Mouse (Mus musculus): Measurements from ENCODE around the gene Kank2. TPM values are rescaled to one million over a fixed set of nuclear protein-coding genes. Genes with fewer than 3 reads are reported as not detected.

The Kank2 gene
- 10 to 100 TPM; 17.9 to 21.2 TPM for total RNA-seq (2021)
- long read RNA-seq, experiment 1, full-length matches to known transcripts, result 5 of 17 reads
- long read RNA-seq, experiment 1, partial matches to known transcripts, result 12 of 17 reads
- long read RNA-seq, experiment 1, other reads (novel, unspliced or antisense), result 0 of 17 reads
- long read RNA-seq, experiment 2, full-length matches to known transcripts, result 7 of 11 reads
- long read RNA-seq, experiment 2, partial matches to known transcripts, result 4 of 11 reads
- long read RNA-seq, experiment 2, other reads (novel, unspliced or antisense), result 0 of 11 reads

DNA sequence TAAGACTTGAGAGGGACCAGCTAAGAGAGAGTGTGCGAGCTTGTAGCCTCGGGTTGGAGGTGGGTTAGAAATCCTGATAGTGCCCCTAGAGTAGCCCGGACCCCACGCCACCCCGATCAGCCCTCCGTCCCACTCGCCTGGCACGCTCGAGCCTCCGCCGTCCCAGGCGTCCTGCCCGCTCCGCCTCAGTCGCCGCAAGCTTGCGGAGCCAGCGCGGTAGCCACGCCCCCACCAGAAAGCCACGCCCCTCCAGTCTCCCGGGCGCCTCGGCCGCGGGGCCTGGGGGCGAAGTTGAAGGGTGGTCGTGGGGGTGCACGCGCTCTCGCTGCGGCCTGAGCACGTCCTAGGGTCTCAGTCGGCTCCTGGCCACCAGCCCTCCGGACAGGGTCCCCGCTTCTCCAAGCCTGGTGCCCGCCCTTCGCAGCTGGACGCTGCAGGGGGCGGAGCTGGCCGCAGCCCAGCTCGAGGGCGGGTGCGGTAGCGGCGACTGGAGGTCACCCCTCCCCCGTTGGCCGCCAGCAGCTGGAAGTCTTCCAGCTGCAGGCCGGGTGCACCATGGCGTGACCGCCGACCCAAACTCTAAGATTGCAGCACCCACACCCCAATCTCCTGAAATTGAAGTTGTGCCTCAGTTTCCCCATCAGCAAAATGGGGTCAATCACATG is at the start of gene Kank2:
TSS of gene Kank2 (minus strand) at position 400 of the 665 bp plus-strand sequence.
- intact Hi-C loops (cut with DNase I; ENCODE audit: low total_unique reads), result no loop called here
- peak; percentile 91 for DNase-seq

DNA sequence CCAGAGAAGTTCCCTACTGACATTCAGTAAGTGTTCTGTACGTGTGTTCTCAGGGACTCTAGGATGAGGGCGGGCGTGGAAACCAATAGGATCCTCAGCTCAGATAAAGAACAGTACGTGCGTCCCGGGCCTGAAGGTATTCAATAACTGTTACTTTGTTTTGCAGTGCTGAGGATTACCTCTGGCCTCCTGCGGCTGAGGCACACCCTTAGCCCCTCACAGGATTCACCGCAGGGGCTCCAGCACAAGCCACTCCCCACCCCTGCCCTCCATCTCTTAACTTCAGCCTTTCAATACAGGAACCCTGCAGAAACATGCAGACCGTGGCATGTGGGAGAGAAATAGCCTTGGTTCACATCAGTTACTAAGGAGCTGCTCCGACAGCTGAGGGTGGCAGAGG is 49.4 kb upstream of the Kank2 start:
- intact Hi-C loops (cut with DNase I; ENCODE audit: low total_unique reads), result no loop called here
- DNase-seq, result no peak

DNA sequence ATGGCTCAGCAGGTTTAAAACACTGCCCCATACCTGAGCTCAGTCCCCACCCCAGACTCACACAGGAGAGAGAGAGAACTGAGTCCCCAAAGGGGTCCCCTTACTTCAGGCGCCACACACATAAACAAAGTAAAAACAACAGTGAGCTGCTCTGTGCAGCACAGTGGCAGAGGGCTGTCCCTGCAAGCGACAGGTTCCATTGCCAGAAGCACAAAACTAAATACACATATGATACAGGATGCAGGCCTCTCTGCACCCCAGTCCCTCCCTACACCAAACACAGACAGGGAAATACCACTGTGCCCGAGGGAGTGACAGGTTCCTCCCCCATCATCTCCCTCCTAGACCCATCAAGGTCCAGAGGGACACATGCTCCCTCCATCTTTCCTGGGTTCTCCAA is 48.9 kb upstream of the Kank2 start:
- intact Hi-C loops (cut with DNase I; ENCODE audit: low total_unique reads), result no loop called here
- no peak for DNase-seq

DNA sequence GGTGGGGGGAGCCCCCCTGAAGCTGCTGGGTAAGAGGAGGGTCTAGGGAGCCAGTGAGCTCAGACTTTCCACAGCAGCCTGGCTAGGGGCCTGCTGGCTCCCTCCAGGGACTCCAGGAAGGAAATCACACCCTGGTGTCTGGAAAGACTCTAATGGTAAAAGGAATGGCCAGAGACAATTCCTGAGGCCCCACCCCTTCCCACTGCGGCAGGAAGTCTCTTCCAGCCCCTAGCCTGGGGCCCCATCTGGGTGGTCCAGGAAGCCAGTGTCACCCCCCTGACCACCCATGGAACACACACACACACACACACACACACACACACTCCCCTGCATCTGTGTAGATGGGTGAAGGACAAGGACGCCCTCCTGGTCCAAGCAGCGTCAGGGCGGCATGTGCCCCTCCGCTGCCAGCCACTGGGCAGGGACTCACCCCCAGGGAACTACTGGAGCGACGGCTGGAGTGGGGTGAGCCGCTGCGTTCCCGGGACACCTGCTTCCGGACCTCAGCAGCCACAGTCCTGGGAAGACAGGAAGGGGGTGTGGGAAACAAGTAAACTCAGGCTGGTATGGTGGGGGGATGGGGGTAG is 48.3 kb upstream of the Kank2 start:
- DNase-seq, result peak; percentile 69
- intact Hi-C loops (cut with DNase I; ENCODE audit: low total_unique reads), result no loop called here

DNA sequence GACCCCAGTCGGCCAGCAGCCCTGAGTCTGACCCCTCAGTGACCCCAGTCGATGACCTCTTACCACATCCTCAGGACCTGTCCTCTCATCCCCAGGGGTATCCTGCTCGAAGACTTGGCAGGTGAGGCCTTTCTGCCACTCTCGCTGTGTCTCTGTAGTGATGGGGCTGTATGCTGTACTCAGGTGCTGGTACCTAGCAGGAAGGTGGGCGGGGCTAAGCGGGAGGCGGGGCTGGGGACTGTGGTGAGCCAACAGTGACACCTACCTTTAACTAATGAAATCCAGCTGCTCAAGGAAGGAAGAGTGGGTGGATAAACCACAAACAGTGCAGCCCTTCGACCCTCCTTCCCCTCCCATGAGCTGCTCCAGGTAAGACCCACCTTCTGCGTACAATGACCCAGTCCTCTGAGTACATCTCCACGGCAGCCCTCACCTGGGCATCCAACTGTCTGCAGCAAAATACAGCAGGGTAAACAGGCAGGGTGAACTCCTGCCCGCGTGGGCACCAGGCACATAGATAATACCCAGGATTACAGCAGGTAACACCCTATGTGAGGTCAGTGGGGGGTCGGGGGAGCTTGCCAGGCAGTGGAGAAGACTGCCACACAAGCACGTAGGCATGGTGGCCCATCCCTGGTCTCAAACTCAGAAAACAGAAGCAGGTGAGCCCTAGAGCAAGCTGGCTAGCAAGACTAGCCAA is 47.0 kb upstream of the Kank2 start:
- intact Hi-C loops (cut with DNase I; ENCODE audit: low total_unique reads), result no loop called here
- no peak for DNase-seq

DNA sequence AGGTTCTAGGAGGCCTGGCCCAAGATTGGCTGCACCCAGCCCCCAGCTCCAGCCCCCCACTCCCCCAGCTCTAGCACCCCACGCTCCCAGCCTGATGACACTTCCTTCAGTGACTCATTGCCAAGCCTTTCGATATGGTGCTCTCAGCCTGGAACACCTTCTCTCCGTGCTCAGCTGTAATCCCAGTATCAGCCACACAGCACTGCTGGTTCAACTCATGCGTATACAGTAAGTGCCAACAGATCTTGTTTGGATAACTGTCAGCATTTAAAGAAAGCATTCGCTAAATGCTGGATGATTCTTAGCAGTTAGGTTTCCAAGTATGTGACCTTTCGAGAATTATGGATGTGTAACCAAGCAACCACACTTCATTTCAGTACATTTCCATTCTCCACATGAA is 44.5 kb upstream of the Kank2 start:
- DNase-seq, result no peak
- intact Hi-C loops (cut with DNase I; ENCODE audit: low total_unique reads), result no loop called here

DNA sequence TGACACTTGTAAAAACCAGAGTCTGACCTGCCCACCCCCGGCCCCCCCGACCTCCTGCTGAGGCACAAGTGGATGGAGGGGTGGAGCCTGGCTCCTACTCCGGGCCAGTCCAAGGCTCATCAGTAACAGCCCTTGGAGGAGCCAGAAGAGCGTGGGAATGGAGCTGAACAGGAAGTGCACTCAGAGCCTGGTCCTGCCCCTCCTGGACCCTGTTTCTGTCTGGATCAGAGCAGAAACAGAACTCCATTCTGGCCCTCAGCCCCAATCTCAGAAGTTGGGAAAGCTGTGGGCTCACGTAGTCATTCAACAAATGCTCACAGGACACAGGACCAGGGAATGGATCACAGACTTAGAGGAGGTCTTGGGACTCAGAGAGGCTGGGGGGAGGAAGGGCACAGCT is 43.8 kb upstream of the Kank2 start:
- peak; percentile 63 for DNase-seq

DNA sequence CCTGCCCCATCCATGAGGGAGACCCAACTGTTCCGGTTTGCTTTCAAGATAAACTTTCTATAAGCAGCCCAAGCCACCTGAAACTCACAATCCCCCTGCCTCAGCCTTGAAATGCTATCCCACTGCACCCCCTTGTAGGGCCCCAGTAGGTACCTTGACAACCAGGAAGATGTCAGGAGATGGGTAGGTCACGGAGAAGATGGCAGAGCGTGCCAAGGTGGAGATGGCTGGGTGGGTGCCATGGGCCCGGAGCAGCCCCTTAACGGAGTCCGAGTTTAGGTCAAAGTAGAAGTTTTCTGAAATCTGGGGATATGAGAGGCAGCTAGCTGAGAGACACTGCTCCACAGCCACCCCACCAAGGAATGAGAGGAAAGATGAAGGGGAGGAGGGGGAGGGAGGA is 42.8 kb upstream of the Kank2 start:
- intact Hi-C loops (cut with DNase I; ENCODE audit: low total_unique reads), result no loop called here
- DNase-seq, result no peak

More for the DNA sequence above, 43.8 kb upstream of the Kank2 start:
- intact Hi-C loops (cut with DNase I; ENCODE audit: low total_unique reads), result no loop called here

DNA sequence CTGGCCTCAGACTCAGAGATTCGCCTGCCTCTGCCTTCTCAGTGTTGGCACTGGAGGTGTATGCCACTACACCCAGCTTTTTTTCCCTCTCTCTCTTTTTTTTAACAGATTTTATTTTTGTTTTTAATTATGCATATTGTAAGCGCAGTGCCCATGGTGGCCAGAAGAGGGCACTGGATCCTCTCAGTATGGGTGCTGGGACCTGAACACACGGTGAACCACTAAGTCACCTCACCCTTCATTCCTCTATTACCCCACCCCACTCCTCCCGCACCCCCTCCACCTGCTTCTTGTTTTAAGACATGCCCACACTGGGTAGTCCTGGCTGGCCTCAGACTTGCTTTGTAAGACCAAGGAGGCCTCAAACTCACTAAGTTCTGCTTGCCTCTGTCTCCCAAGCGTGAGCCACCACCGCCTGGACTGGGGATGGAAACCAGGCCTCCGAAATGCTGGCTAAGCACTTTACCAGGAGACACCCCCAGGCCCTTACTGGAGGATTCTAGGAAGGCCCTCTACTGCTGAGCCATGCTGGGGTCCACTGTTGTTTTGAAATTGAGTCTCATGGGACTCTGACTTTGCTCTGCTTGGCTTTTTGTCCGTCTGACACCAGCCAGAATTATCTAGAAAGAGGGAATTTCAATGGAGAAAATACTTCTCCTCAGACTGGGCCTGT is 41.7 kb upstream of the Kank2 start:
- intact Hi-C loops (cut with DNase I; ENCODE audit: low total_unique reads), result no loop called here
- no peak for DNase-seq

DNA sequence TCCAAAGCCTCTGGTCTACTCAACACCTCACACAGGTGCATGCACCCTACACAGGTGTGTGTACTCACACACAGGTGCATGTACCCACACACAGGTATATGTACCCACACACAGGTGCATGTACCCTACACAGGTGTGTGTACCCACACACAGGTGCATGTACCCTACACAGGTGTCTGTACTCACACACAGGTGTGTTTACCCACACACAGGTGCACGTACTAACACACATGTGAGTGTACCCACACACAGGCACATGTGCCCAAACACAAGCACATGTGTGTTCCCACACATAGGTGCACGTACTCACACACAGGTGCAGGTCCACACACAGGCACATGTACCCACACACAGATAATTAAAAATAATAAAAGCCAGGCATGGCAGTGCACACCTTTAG is 39.1 kb upstream of the Kank2 start:
- DNase-seq, result no peak
- intact Hi-C loops (cut with DNase I; ENCODE audit: low total_unique reads), result loop anchor here (5.0 kb wide), 1 partner anchor 35 kb away; no protein-coding TSS in a partner anchor

DNA sequence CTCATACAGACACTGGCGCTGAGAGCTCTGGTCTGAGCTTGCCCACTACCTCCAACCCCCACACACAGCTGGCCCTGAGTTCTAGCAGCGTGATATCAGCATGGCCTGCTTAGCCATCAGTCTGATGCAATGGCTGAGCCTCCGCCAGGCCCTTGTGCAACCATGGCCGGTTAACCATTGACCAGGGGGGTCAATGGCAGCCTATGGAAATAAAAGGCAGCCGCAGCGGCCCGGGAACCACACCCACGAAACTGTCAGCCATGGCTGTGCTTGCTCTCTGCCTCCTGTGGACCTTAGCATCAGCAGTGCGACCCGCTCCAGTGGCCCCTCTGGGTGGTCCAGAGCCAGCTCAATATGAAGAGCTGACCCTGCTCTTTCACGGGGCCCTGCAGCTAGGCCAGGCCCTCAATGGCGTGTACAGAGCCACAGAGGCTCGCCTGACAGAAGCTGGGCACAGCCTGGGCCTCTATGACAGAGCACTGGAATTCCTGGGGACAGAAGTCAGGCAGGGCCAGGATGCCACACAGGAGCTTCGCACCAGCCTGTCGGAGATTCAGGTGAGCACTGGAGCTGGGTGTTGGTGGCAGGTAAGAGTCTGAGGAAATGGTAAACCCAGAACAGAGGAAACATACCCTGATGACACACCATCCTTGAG is 36.8 kb upstream of the Kank2 start, which contains the start of gene Angptl8:
TSS of gene Angptl8 (plus strand) at position 253 of the 655 bp plus-strand sequence.
- no peak for DNase-seq
- intact Hi-C loops (cut with DNase I; ENCODE audit: low total_unique reads), result loop anchor here (5.0 kb wide), 1 partner anchor 37 kb away; no protein-coding TSS in a partner anchor

DNA sequence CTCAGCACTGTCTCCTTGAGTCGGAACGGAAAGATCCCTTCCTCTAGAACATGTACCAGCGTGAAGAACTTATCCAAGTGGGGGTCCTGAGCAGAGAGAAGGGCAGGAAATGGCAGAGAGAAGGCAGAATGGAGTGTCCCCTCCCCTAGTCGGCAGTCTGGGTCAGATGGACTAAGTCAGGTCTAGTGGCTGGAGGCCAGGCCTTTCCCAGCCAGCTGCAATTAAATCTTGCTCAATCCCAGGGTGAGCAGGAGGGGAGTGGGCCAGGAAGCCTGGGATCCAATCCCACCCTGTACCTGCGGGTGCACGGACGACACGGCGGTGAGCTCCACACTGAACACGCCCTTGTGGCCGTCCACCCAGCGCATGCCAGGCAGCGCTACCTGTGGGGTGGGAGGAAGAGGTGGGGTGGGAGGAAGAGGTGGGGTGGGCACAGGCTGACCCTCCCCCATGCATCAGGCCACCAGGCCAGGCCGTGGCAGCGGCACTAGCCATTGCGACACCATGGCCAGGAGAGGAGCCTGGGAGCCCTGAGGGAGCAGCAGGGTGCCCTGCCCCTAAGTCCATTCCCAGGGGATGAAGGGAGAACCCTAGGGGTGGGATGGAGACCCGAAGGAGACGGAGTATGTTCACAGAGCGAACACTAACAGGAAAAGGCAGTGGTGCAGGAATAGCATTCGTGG is 33.2 kb upstream of the Kank2 start:
- intact Hi-C loops (cut with DNase I; ENCODE audit: low total_unique reads), result no loop called here
- no peak for DNase-seq

DNA sequence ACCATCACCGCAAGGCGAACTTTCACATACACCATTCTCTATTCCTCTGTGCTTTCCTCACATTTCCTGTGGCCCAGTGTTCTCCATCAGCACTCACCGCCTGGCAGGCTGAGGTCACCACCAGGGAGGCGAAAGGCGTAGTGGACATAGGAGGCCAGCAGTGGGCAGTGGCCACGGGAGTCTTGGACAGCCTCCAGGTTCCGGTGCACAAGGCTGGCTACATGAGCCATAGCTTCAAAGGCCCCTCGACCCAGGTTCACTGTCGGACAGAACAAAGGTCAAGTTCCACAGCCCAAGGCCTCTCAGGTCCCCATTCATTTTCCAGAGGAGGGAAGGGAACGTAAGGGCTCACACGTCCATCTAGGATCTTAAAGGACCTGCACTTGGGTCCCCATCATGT is 32.4 kb upstream of the Kank2 start:
- intact Hi-C loops (cut with DNase I; ENCODE audit: low total_unique reads), result no loop called here
- no peak for DNase-seq

DNA sequence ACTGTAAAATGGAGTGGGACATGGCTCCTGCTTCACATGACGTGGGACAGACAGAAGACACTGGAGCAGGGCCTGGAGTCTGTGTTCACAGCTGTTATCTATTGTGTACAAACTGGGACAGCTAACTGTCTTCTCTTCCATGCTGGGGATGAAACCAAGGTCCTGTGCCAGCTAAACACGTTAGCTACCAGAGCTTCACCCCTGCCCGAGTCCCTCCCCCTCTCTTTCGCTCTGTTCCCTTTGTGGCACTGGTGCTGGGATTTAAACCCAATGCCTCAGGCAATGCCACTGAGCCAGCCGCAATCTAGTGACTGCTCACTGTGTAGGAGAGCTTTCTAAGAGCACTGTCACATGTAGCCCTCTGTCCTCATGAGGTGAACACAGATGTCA is 31.9 kb upstream of the Kank2 start:
- DNase-seq, result no peak
- intact Hi-C loops (cut with DNase I; ENCODE audit: low total_unique reads), result no loop called here

DNA sequence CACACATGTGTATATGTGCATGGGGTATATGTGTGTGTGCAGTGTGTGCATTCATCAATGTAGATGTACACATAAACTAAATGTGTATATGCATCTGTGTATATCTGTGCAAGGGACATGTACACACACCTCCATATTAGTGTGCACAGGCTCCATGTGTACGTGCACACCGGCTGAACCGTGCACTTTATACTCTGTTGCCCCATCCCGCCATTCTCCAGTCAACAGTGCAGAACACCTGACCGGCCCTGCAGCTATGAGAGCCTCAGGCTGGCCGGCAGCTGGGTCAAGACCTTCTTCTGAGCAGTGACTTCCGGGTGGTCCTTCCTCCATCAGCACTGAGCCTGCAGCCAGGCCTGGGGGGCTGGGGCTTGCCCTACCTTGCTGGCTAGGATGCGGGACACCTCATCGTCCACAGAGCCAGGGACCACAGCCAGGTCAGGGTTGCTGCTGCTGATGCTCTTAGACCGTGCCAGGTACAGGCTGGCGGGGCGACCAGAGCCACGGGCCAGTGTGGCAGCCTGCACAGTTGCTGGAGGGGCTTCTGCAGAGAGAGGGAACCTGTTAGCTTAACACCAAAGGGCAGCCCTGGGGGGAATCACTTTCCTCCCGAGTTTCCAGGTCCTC is 31.4 kb upstream of the Kank2 start:
- DNase-seq, result no peak
- intact Hi-C loops (cut with DNase I; ENCODE audit: low total_unique reads), result no loop called here

DNA sequence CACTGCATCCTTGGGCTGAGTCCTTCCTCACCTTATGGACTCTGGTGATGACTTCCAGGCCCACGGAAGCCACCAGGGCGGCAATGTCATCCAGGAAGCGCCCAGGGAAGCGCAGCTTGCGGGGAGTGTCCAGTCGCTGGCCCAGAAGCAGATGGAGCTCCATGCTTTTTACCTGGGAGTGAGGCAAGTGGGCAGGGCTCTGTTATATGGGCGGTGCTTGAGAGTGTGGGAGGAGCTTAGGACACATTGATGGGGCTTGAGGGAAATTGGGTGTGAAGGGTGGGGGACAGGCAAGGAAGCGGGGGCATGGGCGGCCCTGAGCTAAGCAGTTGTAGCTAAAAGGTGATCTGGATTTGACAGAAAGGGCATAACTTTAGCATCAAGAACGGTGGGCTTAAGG is 25.8 kb upstream of the Kank2 start:
- DNase-seq, result no peak
- intact Hi-C loops (cut with DNase I; ENCODE audit: low total_unique reads), result no loop called here

DNA sequence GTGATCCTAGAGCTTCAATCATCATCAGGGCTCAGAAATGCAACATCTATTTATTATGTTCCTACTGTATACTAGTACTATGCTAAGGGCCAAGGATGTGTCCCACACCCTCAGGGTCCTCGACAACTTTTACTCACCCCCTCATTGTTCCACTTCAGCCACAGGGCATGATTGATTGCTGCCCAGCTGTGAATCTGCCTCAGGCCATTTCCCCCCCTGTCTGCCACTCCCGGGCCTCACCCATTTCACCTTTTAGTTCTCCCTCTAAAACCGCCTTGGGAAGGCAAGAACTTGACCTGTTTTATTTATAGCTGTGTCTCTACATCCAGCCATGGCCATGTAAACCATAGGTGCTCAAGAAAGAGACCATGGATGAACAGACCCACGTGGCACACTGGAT is 25.4 kb upstream of the Kank2 start:
- no peak for DNase-seq
- intact Hi-C loops (cut with DNase I; ENCODE audit: low total_unique reads), result no loop called here

DNA sequence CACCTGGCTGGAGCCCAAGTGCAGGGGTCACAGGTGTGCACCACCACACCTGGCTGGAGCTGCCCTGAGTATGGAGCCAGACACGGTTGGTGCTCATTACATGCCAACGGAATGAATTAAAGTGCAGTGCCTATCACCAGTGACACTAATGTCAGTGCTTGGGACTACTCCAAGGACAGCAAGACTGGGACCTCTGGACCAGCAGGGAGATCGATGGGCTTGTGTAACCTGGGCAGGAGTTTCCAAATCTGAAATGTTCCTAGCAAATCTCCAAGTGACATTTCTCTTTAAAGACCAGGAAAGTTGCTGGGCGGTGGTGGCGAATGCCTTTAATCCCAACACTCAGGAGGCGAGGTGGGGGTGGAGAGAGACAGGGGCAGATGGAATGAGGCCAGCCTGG is 24.1 kb upstream of the Kank2 start:
- intact Hi-C loops (cut with DNase I; ENCODE audit: low total_unique reads), result no loop called here
- DNase-seq, result no peak
